Mouse (Mus musculus) heart, embryonic 12.5 days (tissue): ENCODE data around the gene Defb45. TPM values are rescaled to one million over a fixed set of nuclear protein-coding genes. Genes with fewer than 3 reads are reported as not detected.

Experiments
- ATAC-seq: fragments of 200-750 bp; cut with Nextera tagmentation; 2 replicates; pipeline ENCODE4 v1.8.0; 2017; ENCODE audit warnings: moderate TSS enrichment, moderate library complexity; ENCODE audit not compliant: insufficient number of reproducible peaks, low FRiP score
- H3K27ac ChIP-seq: fragments of 300-500 bp; sonication (generic); 2 replicates; pipeline ENCODE4 v1.5.1; 2016; ENCODE audit warnings: mild to moderate bottlenecking, moderate library complexity; ENCODE audit not compliant: poor library complexity, severe bottlenecking
- H3K27me3 ChIP-seq: fragments of 300-500 bp; sonication (generic); replicated peaks from 2 replicates; pipeline ENCODE4 v1.6.1; 2016; ENCODE audit warnings: mild to moderate bottlenecking, moderate library complexity
- H3K36me3 ChIP-seq: fragments of 300-500 bp; sonication (generic); 2 replicates; pipeline ENCODE4 v1.6.1; 2016; ENCODE audit warnings: mild to moderate bottlenecking, moderate library complexity
- H3K4me1 ChIP-seq: fragments of 300-500 bp; sonication (generic); replicated peaks from 2 replicates; pipeline ENCODE4 v1.6.1; 2016; ENCODE audit warnings: mild to moderate bottlenecking
- H3K4me2 ChIP-seq: fragments of 300-500 bp; sonication (generic); 2 replicates; pipeline ENCODE4 v1.6.1; 2016; ENCODE audit warnings: mild to moderate bottlenecking, moderate library complexity
- H3K4me3 ChIP-seq: fragments of 300-500 bp; sonication (generic); 2 replicates; pipeline ENCODE4 v1.5.1; 2016; ENCODE audit warnings: mild to moderate bottlenecking
- H3K9ac ChIP-seq: fragments of 300-500 bp; sonication (generic); 2 replicates; pipeline ENCODE4 v1.6.1; 2016; ENCODE audit warnings: mild to moderate bottlenecking, moderate library complexity
- H3K9me3 ChIP-seq: fragments of 300-500 bp; sonication (generic); replicated peaks from 2 replicates; pipeline ENCODE4 v1.6.1; 2016; ENCODE audit warnings: mild to moderate bottlenecking, moderate library complexity
- WGBS: fragments of 180-500 bp; shearing (Covaris S2); methylation state at CpG from one replicate; pipeline ENCODE4 v1.1.7; 2016; 5-methylcytosine and 5-hydroxymethylcytosine counted together
- polyA plus RNA-seq: library from polyadenylated mRNA; unstranded; fragments of >200 nt; fragmentation: Nextera tagmentation; extraction: Ambion mirVana; gene quantifications from 2 replicates; pipeline ENCODE4 v1.2.1, GENCODE M21; 2016

Defb45 gene
- polyA plus RNA-seq, 1 experiment from 2014 or later, result not detected

DNA sequence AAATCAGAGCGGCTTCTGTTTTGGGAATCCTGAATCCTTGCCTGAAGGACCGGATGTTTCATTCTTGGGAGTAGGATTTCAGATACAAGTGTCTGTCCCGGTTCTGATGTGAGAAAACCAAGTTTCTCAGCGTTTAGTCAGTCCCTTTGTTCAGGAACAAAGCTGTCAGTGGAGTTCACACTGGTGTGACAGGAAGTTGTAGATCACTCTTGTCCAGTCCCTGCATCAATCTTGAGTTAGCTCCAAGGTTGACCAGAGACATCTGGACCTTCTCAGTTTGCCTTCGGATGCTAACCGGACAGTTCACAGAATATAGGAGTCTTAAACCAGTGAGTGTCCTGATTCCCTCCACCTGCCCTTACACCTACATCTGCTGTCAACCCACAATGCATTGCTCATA is 8.5 kb upstream of the Defb45 start:
- Histone ChIP-seq H3K9me3 (0 out of 2 replicates have a peak, but pooled peaks cover 4% of the 10 kb centered on the region), H3K4me3 (no peak overlapping the region), H3K4me1 (0 out of 2 replicates have a peak, but pooled peaks cover 4% of the 10 kb centered on the region), H3K4me2 (no peak overlapping the region), H3K27me3 (no peaks in the 10 kb centered on the region), H3K36me3 (no peaks in the 10 kb centered on the region), H3K9ac (no peak overlapping the region), H3K27ac (no peak overlapping the region)
- 59% methylated on average over 6 of the region's 6 CpGs for WGBS
- no peak for ATAC-seq

DNA sequence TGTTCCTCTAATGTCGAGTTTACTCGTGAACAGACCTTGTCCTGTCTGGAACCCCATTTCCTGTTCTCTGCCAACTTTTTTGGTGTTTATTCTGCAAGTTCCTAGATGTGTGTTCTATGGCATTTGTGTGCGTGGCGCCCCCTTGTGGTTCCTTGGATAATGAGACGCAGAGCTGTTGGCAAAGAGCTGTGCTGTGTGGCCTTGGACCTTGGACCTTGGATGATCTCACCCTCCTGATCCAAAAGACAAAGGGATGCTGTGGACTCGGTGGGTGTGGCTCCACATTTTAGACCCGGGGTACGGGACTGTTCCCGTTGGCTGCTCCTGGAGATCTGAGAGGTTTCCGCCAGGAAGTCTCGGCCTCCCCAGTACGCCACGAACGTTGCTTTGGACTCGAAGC is 4.9 kb upstream of the Defb45 start, which contains the start of gene Defb36:
Defb36 (plus strand) TSS at position 271 of the 400 bp plus-strand sequence.
- 0 out of 2 replicates have a peak, but pooled peaks cover 4% of the 10 kb centered on the region for H3K9me3 ChIP-seq
- ATAC-seq, result no peak
- H3K27me3 ChIP-seq, result no peaks in the 10 kb centered on the region
- H3K27ac ChIP-seq, result no peak within 1 kb of the TSS
- no peaks in the 10 kb centered on the region for H3K36me3 ChIP-seq
- WGBS, result 77% methylated on average over 15 of the region's 15 CpGs
- no peak within 1 kb of the TSS for H3K9ac ChIP-seq
- H3K4me3 ChIP-seq, result no peak within 1 kb of the TSS
- no peaks in the 10 kb centered on the region for H3K4me1 ChIP-seq
- H3K4me2 ChIP-seq, result no peak within 1 kb of the TSS

DNA sequence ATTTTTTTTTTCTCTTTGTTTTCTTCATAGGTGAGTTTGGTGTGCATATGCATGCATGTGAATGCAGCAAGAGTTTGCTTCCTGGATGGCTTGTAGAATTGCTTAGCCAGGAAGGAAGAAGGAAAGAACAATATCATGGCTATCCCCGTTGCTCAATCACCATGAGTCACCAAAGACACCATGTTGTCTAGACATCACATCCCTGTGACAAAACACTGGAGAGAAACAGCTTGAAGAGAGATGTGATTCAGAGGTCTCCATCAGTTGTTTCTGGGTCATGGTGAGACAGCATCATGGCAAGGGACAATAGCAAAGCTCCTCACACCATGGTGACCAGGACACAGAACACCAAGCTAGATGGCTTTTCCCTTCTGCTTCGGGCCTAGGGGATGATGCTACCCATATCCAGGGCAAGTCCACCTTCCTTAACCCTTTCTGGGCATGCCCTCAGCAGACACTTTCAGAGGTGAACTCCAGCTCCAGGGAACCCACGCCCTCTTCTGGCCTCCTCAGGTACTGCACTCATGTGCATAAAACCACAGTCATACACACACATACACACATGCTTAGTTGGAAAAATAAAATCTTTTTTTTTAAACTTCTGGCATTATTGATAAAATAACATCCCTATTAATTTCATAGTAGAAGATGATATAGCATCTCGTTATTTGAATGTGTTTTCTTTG is 2.2 kb upstream of the Defb45 start:
- 68% methylated on average over 4 of the region's 4 CpGs for WGBS

DNA sequence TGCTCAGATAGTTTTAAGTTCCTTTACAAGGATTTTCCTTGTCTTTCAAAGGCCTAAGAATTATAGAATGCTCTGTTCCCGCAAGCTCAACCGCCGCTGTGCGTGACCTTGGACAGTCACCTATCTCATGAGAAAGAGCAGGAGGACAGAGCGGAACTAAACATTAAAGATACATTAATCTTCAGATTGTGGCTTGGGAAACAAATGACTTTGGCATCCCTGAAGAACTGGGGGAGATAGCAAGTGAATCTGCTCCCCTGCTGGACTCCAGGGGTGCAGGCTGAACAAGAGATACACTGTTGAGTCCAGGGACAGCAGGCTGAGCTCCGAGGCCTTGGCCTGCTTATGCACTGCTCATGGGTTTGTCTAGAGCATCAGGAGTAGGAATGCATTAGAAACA is 877 bp upstream of the Defb45 start:
- Histone ChIP-seq H3K27me3 (no peaks in the 10 kb centered on the region), H3K27ac (no peak overlapping the region), H3K4me3 (no peak overlapping the region), H3K4me2 (no peak overlapping the region), H3K9ac (no peak overlapping the region), H3K4me1 (no peaks in the 10 kb centered on the region), H3K9me3 (no peaks in the 10 kb centered on the region), H3K36me3 (no peaks in the 10 kb centered on the region)
- no peak for ATAC-seq
- 74% methylated on average over 6 of the region's 6 CpGs for WGBS

More for the DNA sequence above, 2.2 kb upstream of the Defb45 start:
- Histone ChIP-seq H3K9ac (no peak overlapping the region), H3K27me3 (no peaks in the 10 kb centered on the region), H3K9me3 (no peaks in the 10 kb centered on the region), H3K27ac (no peak overlapping the region), H3K36me3 (no peaks in the 10 kb centered on the region), H3K4me2 (no peak overlapping the region), H3K4me1 (no peaks in the 10 kb centered on the region), H3K4me3 (no peak overlapping the region)
- ATAC-seq, result no peak

DNA sequence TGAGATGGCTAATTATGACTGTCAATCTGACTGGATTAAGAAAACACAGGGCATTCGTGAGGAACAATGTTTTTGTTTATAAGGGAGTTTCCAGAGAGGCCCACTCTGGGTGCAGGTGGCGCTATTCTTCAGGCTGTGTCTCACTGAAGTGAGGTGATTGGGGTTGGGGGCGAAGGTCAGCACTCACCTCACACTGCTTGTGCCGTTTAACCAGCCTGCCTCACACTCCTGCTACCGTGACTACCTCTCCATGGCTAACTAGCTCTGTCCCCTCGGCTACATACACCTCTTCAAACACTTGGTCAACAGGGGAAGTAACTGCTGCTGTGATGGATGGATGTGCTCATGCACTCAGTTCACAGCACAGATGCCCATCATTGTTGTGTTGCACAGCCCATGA is 10.2 kb downstream of the Defb45 start:
- Histone ChIP-seq H3K4me3 (no peak overlapping the region), H3K9ac (no peak overlapping the region), H3K36me3 (no peaks in the 10 kb centered on the region), H3K4me2 (no peak overlapping the region), H3K27ac (no peak overlapping the region), H3K9me3 (no peaks in the 10 kb centered on the region), H3K4me1 (no peaks in the 10 kb centered on the region), H3K27me3 (no peaks in the 10 kb centered on the region)
- ATAC-seq, result no peak
- WGBS, result 49% methylated on average over 6 of the region's 6 CpGs

DNA sequence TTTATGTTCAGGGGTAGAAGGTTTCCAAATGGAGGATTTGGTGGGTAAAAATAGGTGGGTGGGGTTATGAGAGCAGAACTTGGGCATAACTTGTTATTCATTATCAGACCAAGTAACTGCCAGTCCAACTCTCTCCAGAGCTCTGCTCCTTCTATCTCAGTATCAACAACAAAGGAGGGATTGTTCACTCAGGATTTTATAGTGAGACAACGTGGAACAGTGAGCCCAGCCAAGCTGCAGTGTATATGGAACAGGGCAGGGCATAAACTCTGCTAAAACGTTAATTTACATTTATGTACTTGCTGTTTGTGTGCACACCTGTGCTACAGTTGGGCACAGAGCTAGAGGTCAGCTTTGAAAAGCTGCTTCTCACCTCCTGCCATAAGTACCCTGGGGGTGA is 10.7 kb downstream of the Defb45 start:
- no peak overlapping the region for H3K9ac ChIP-seq
- H3K36me3 ChIP-seq, result no peaks in the 10 kb centered on the region
- H3K4me2 ChIP-seq, result no peak overlapping the region
- H3K27ac ChIP-seq, result no peak overlapping the region
- 44% methylated on average over 2 of the region's 2 CpGs for WGBS
- H3K4me3 ChIP-seq, result no peak overlapping the region
- no peaks in the 10 kb centered on the region for H3K9me3 ChIP-seq
- H3K27me3 ChIP-seq, result no peaks in the 10 kb centered on the region
- ATAC-seq, result no peak
- H3K4me1 ChIP-seq, result no peaks in the 10 kb centered on the region

DNA sequence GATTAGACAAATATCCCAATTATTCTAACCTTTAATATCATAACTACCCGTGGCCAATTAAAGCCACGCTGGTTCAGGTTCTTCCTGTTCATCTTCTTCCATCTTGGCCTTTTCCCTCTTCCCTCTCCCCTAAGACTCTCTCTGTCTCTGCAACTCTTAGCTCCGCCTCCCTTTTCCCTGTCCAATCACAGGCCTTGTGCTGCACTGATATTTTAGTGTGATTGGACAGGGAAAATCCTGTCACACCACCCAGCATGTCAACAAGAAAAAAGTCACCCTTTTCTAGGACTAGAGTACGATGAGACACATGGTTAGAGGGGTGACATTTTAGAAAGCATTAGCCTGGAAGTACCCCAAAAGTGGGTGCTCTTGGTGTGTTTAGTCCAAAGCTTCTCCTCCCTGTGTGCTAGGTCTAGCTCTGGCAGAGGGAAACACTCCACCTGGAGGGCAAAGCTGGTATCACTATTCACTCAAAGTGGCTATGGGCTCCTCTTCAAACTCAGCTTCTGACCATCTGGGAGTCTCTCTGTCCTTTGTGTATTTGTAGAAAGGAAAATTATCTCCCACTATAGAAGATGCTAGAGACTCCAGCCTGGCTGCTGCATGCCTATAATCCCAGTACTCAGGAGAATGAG is 12.2 kb downstream of the Defb45 start:
- Histone ChIP-seq H3K4me2 (no peak overlapping the region), H3K27me3 (no peaks in the 10 kb centered on the region), H3K36me3 (no peaks in the 10 kb centered on the region), H3K27ac (no peak overlapping the region), H3K4me3 (no peak overlapping the region), H3K9me3 (no peaks in the 10 kb centered on the region), H3K9ac (no peak overlapping the region), H3K4me1 (no peaks in the 10 kb centered on the region)
- WGBS, result 75% methylated on average over 4 of the region's 4 CpGs
- ATAC-seq, result no peak

DNA sequence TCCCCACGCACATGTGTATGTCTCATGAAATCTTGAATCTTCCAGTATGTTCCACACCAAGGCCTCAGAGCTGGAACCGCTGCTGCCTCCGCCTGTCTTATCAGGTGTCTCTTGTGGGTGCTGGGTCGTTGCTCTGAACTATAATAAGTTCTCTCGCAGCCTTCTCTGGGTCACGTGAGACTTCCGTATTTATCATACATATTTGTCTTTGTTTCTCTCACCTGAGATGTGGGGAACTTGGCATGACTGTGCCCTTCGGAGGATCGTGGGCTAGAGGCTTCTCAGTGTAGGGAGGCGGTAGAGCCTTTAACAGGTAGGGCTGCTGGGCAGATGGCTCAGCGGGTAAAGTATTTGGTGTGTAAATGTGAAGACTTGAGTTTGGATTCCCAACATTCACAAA is 18.6 kb downstream of the Defb45 start:
- no peaks in the 10 kb centered on the region for H3K9me3 ChIP-seq
- H3K4me3 ChIP-seq, result no peak overlapping the region
- peaks cover 14% of the 10 kb centered on the region for H3K4me1 ChIP-seq
- ATAC-seq, result no peak
- H3K27ac ChIP-seq, result no peak overlapping the region
- H3K9ac ChIP-seq, result no peak overlapping the region
- H3K36me3 ChIP-seq, result no peaks in the 10 kb centered on the region
- WGBS, result 65% methylated on average over 11 of the region's 11 CpGs
- H3K4me2 ChIP-seq, result no peak overlapping the region
- no peaks in the 10 kb centered on the region for H3K27me3 ChIP-seq

DNA sequence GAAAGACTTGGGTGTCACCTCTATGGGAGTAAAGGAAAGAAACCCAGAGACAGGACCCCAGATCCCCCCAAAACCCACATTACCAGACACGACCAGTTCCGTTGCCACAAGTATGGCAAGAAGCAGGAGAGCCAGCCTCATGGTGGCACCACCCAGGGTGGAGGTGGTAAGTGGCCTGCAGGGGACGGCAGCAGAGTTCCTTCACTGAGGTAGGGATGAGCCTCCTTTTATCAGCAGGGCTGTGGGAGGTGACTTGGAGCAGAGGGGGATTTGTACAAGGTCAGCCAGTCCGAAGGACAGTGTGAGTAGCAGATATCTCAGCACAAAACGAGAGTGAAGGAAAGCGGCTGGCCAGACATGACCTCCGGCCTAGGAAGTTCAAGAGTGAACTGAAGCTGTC is 19.1 kb downstream of the Defb45 start, which contains the start of gene Defb19:
Defb19 (minus strand) TSS at position 206 of the 400 bp plus-strand sequence.
- Histone ChIP-seq H3K27me3 (no peaks in the 10 kb centered on the region), H3K27ac (no peak within 1 kb of the TSS), H3K9me3 (no peaks in the 10 kb centered on the region), H3K9ac (no peak within 1 kb of the TSS), H3K4me3 (no peak within 1 kb of the TSS), H3K4me1 (peaks cover 14% of the 10 kb centered on the region), H3K4me2 (no peak within 1 kb of the TSS), H3K36me3 (no peaks in the 10 kb centered on the region)
- ATAC-seq, result no peak
- WGBS, result 41% methylated on average over 7 of the region's 7 CpGs

DNA sequence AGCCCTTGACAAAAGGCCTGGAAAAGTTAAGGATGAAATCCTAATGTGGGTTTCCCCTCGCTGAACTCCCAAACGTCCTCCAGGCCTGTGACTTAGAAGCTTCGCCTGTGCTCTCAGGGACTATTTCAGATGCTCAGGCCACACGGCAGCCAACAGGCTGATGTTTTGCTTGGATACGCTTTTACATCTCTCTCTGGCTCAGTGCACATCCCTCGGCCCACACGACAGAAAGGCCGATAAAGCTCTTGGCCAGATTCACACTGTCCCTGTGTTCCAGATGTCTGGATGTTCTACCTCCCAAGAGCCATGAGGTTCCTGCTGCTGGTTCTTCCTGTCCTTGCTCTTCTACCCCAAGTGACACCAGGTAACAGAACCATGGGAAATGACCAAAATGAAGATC is 25.7 kb downstream of the Defb45 start:
- Histone ChIP-seq H3K4me1 (no peaks in the 10 kb centered on the region), H3K27ac (no peak overlapping the region), H3K4me3 (no peak overlapping the region), H3K27me3 (peaks cover 2% of the 10 kb centered on the region), H3K9ac (no peak overlapping the region), H3K36me3 (no peaks in the 10 kb centered on the region), H3K9me3 (no peaks in the 10 kb centered on the region), H3K4me2 (no peak overlapping the region)
- ATAC-seq, result no peak
- 81% methylated on average over 8 of the region's 8 CpGs for WGBS

DNA sequence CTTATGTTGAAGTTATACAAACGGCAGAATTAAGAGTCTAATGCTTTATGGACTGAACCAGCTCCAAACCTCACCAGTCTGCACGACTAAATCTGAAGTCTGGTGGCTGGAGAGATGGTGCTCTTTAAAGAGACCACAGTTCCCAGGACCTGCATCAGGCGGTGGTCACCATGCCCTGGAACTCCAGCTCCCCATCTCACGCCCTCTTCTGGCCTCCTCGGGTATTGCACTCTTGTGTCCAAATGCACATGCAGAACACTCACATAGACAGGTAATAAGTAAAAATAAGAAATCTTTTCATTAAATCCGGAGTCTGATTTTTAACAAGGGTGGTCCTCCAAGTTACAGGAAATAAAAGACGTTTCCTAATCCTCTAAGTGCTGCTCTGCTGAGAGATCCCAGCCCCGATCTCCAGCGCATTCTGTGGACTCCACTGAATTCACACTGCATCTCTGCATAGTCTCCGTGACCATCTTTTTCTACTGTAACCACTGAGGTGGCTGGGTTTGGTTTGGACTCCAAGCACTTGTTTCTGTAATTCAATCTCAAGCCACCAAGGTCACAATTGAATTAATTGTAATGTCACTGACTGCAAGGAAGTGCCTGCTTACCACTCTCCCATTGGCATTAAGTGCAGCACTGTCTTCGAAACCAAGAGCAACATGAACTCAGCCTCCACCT is 26.9 kb downstream of the Defb45 start, which contains the start of gene Defb21:
Defb21 (plus strand) TSS at position 631 of the 681 bp plus-strand sequence.
- Histone ChIP-seq H3K4me3 (no peak within 1 kb of the TSS), H3K9me3 (no peaks in the 10 kb centered on the region), H3K4me2 (no peak within 1 kb of the TSS), H3K36me3 (no peaks in the 10 kb centered on the region), H3K9ac (no peak within 1 kb of the TSS), H3K27ac (no peak within 1 kb of the TSS), H3K4me1 (no peaks in the 10 kb centered on the region), H3K27me3 (peaks cover 2% of the 10 kb centered on the region)
- WGBS, result 57% methylated on average over 11 of the region's 11 CpGs
- no peak for ATAC-seq
